Mouse (Mus musculus): ENCODE measurements around the gene Gm11549. TPM values are rescaled to one million over a fixed set of nuclear protein-coding genes. Genes with fewer than 3 reads are reported as not detected.
A peak's percentile ranks its signal among the peaks of the same experiment; 100 is the strongest.

The Gm11549 gene
- total RNA-seq, 2 experiments from 2014 or later, result 0.61 TPM; not detected in 1

- DNase-seq (ENCODE audit: low spot score in 2 of 2), result no peak
Observed at GRCm38 (mm10) chr3:36482940-36483339, 38.7 kb downstream of the Gm11549 start.

- peak in 1 of 2 experiments; percentile 48 for DNase-seq (ENCODE audit: low spot score in 2 of 2)
Observed at GRCm38 (mm10) chr3:36481776-36482193, 39.8 kb downstream of the Gm11549 start.

DNA sequence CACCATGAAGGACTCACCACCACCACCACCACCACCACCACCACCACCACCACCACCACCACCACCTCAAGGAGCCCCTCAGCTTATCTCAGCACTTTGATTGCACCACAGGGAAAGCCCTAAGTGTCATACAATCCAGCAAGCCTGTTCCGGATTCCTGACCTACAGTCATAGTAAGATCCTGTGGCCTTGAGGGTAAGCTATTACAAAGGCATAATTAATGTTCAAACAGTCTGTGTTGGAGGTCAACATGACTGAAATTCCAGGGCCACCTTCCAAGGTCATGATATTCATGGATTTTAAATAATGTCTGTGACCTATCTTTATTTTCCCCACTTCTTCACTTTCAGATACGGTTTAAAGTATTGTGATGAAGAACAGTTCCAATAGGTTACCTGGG, 41.1 kb downstream of the Gm11549 start:
- no peak for DNase-seq (ENCODE audit: low spot score in 2 of 2)

DNA sequence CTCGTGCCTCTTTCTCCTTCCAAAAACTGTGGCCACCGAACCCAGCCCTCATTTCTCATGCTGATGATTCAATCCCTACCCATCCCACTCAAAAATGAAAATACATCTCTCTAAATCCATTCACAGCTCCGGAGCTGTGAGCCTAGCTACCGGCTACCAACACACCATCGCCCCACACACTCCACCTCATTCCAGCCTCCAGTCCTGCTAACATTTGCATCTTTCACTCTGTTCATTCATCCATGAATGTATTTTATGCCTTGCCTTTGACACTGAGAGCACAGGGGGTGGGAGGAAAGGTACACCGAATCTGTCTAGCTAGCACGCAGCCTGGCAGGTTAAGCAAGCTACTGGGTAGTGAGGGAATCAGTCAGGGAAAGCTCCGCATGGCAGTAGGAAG, 42.8 kb downstream of the Gm11549 start:
- DNase-seq (ENCODE audit: low spot score in 2 of 2), result no peak

GRCm38 (mm10) chr3:36476261-36477155, 45.1 kb downstream of the Gm11549 start:
- DNase-seq (ENCODE audit: low spot score in 2 of 2), result peak in 1 of 2 experiments; percentile 28

- peak; percentile 95 to 99 for DNase-seq (ENCODE audit: low spot score in 2 of 2)
Observed at GRCm38 (mm10) chr3:36475532-36476087, 46.0 kb downstream of the Gm11549 start, which contains the start of the genes Anxa5 and 1810062G17Rik. Gene Anxa5 (minus strand): TSS chr3:36475894. Gene 1810062G17Rik (plus strand): TSS chr3:36475937.

- DNase-seq (ENCODE audit: low spot score in 2 of 2), result peak in 1 of 2 experiments; percentile 51
Observed at GRCm38 (mm10) chr3:36474938-36475483, 46.6 kb downstream of the Gm11549 start.

GRCm38 (mm10) chr3:36474421-36474820, 47.2 kb downstream of the Gm11549 start:
- DNase-seq (ENCODE audit: low spot score in 2 of 2), result no peak

DNA sequence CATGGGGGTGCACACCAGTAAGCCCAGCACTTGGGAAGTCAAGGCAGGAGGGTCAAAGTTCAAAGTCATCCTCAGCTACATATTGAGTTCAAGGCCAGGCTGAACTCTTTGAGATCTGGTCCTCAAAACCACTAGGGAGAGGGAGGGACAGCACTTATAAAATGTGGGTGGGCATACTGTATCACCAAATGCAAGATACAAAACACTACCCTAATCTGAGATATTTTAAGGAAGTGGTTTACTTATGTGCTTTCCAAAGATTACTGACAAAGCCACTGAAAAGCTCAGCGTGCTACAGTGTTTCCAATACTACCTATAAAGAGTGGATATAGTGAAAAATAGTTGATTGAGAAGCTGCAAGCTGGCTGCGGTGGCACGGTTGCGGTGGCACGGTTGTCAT, 48.4 kb downstream of the Gm11549 start:
- no peak for DNase-seq (ENCODE audit: low spot score in 2 of 2)

- no peak for DNase-seq (ENCODE audit: low spot score in 2 of 2)
Observed at GRCm38 (mm10) chr3:36471856-36472255, 49.8 kb downstream of the Gm11549 start.

DNA sequence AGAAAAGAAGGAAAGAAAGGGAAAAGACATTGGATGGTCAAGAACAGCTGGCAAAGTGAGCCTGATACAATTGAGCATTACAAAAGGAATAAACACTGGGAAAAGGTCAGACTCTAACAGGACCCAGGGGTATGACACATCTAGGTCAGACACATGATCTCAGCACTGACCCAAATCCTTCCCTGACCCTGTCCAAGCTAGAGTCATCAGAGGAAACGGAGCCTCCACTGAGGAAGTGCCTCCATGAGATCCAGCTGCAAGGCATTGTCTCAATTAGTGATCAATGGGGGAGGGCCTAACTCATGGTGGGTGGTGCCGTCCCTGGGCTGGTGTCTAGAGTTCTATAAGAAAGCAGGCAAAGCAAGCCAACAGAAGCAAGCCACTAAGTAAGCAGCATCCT, 52.7 kb downstream of the Gm11549 start:
- DNase-seq (ENCODE audit: low spot score in 2 of 2), result peak in 1 of 2 experiments; percentile 16

GRCm38 (mm10) chr3:36467632-36468031, 54.0 kb downstream of the Gm11549 start:
- no peak for DNase-seq (ENCODE audit: low spot score in 2 of 2)

DNA sequence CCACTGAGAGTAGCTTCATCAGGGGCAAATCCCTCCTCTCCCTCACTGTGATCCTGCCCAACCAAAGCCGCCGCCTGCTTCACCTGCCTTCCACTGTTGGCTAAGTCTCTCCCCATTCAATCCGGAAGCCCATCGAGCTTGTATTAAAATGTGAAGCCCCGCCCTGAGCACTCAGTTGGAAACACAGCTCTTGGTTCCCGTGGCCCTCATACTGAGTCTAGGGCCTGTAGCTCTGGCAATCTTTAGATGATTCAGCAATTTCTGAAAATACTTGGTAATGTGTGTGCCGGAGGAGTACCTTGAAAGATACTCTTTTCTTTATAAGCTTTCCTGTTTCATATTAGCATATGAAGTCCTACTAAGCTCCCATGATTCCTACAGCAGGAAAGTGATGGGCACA, 56.1 kb downstream of the Gm11549 start:
- no peak for DNase-seq (ENCODE audit: low spot score in 2 of 2)

Small RNA genes lying within 50 kb of the gene (microRNA-seq; reads per million reads assigned to microRNA genes)
- gene Mir7009, result not detected

Other genes with a start within 250 kb of the Gm11549 start
- 100 to 1,000 TPM; 211 to 234 TPM for gene Anxa5, start 45.9 kb downstream of the Gm11549 start, total RNA-seq (2021)
- gene 1810062G17Rik, start 45.9 kb downstream of the Gm11549 start, total RNA-seq (2021), result 1 to 10 TPM; 1.0 to 1.4 TPM
- 10 to 100 TPM; 25.8 to 33.7 TPM for gene Exosc9, start 30.8 kb upstream of the Gm11549 start, total RNA-seq (2021)
- 10 to 100 TPM; 35.6 to 41.1 TPM for gene Ccna2, start 50.3 kb upstream of the Gm11549 start, total RNA-seq (2021)
- 1 to 10 TPM; 7.4 to 9.5 TPM for gene Bbs7, start 91.7 kb upstream of the Gm11549 start, total RNA-seq (2021)
- gene Trpc3, start 168.4 kb upstream of the Gm11549 start, total RNA-seq (2021), result 10 to 100 TPM in 1 of 2 experiments, 1 to 10 TPM in 1; 8.6 to 10.3 TPM

Data from gastrocnemius, postnatal 4 days (tissue).